Mouse (Mus musculus) hindbrain, postnatal 0 days (tissue): Measurements from ENCODE around the gene Hamp2. TPM values are rescaled to one million over a fixed set of nuclear protein-coding genes. Genes with fewer than 3 reads are reported as not detected.

Source experiments
- ATAC-seq: fragments of 200-750 bp; cut with Nextera tagmentation; 2 replicates; pipeline ENCODE4 v1.8.0; 2017; ENCODE audit warnings: mild to moderate bottlenecking, moderate TSS enrichment, moderate library complexity
- DNase-seq: peaks from one replicate; pipeline ENCODE4 v3.0.0-alpha.2; 2015; ENCODE audit warnings: low spot score
- H3K27ac ChIP-seq: fragments of 300-500 bp; sonication (generic); 2 replicates; pipeline ENCODE4 v1.5.1; 2014; ENCODE audit warnings: mild to moderate bottlenecking
- H3K27me3 ChIP-seq: fragments of 300-500 bp; sonication (generic); 2 replicates; pipeline ENCODE4 v1.6.1; 2014; ENCODE audit warnings: low read length, mixed read lengths; ENCODE audit not compliant: insufficient read depth
- H3K36me3 ChIP-seq: fragments of 300-500 bp; sonication (generic); 2 replicates; pipeline ENCODE4 v1.6.1; 2014; ENCODE audit warnings: low read length, mixed read lengths; ENCODE audit not compliant: insufficient read depth
- H3K4me1 ChIP-seq: fragments of 300-500 bp; sonication (generic); 2 replicates; pipeline ENCODE4 v1.6.1; 2014; ENCODE audit warnings: antibody characterized with exemption, low read length, mixed read lengths; ENCODE audit not compliant: insufficient read depth
- H3K4me2 ChIP-seq: fragments of 300-500 bp; sonication (generic); 2 replicates; pipeline ENCODE4 v1.6.1; 2014; ENCODE audit warnings: low read depth, mild to moderate bottlenecking, low read length, moderate library complexity, mixed read lengths
- H3K4me3 ChIP-seq: fragments of 300-500 bp; sonication (generic); 2 replicates; pipeline ENCODE4 v1.5.1; 2014; ENCODE audit warnings: low read length
- H3K9ac ChIP-seq: fragments of 300-500 bp; sonication (generic); replicated peaks from 2 replicates; pipeline ENCODE4 v1.6.1; 2014; ENCODE audit warnings: mild to moderate bottlenecking, low read length, moderate library complexity, mixed read lengths
- H3K9me3 ChIP-seq: fragments of 300-500 bp; sonication (generic); 2 replicates; pipeline ENCODE4 v1.6.1; 2016; ENCODE audit warnings: low read length, mixed read lengths
- CTCF ChIP-seq: IDR thresholded peaks from 2 replicates; pipeline ENCODE4 v1.5.1; 2016; ENCODE audit warnings: antibody characterized with exemption, control low read depth, low read depth
- whole genome bisulfite sequencing: fragments of 180-500 bp; shearing (Covaris S2); extraction: QIAGEN DNeasy Blood & Tissue Kit; methylation state at CpG from one replicate; pipeline ENCODE4 v1.1.7; 2014; 5-methylcytosine and 5-hydroxymethylcytosine counted together
- polyA plus RNA-seq: library from polyadenylated mRNA; unstranded; fragments of >200 nt; fragmentation: Nextera tagmentation; extraction: Ambion mirVana; gene quantifications from 2 replicates; pipeline ENCODE4 v1.2.1, GENCODE M21; 2015
- total RNA-seq: library from RNA; depleted of rRNA; stranded (reverse); fragments of >200 nt; gene quantifications from 2 replicates; pipeline ENCODE4 v1.2.3, GENCODE M21; 2014; rRNA removed

Gene Hamp2
- total and polyA plus RNA-seq, 2 experiments from 2014 or later, result not detected

DNA sequence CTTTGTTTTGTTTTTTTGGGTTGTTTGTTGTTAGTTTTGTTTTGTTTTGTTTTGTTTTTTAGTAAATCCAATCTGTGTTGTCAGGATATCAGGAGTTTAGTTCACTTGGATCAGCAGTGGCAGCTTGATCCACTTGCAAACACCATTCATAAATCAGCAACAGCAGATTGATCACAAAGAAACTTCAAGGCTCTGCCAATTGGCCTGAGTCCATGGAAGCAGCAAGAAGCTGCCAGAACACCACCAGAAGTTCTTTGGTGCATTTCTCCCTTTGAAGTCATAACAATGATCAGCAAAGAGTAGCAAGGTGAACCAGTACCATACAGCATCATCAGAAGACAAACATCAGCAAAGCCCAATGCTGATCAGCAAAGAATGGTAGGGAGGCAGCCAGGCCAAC lies 40.4 kb downstream of the Hamp2 start:
- H3K4me1 ChIP-seq, result no peaks in the 10 kb centered on the region
- TF ChIP-seq CTCF, result no peak
- H3K27ac ChIP-seq, result no peak overlapping the region
- H3K4me2 ChIP-seq, result no peak overlapping the region
- DNase-seq (no peak), ATAC-seq (no peak)
- H3K36me3 ChIP-seq, result no peaks in the 10 kb centered on the region
- H3K9me3 ChIP-seq, result no peaks in the 10 kb centered on the region
- no peak overlapping the region for H3K9ac ChIP-seq
- H3K4me3 ChIP-seq, result no peak overlapping the region
- H3K27me3 ChIP-seq, result no peaks in the 10 kb centered on the region

DNA sequence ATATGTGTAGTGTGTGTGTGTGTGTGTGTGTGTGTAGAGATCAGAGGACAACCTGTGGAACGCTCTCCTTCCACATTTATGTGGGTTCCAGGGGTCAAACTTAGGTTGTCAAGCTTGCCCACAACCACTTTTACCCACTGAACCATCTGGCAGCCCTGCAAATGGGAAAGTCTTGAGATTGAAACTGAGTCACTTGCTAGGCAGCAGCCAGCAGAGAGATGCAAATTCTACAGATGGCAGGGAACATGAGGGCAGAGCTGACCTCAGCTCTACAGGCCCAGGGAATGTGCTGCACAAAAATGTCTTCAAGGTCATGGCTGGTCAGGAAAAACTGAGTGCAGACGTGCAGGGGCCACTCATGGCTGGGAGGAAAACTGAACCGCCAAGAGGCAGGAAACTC lies 43.1 kb downstream of the Hamp2 start:
- no peaks in the 10 kb centered on the region for H3K27me3 ChIP-seq
- no peak overlapping the region for H3K9ac ChIP-seq

DNA sequence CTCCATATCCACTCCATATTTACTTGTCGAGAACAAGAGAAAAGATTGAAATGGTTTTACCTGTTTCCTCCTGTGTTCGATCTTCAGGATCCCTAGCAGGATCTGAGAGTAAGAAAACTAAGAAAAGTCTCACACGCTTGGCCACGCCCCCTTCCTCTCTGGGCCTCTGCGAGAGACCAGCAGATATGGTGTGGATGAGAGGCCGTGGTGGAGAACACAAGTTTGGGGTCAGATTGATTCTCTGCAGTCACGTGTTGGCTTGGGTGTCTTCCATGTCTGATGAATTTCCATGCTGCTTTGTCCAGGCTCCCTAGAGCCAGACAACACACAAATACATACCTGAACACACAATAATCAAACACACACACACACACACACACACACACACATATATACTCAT lies 44.3 kb downstream of the Hamp2 start, which contains the start of gene Cd22:
Gene Cd22, minus strand, starts transcription at position 167 of the 400 bp plus-strand sequence.
- Histone ChIP-seq H3K9ac (no peak within 1 kb of the TSS), H3K27me3 (no peaks in the 10 kb centered on the region), H3K9me3 (no peaks in the 10 kb centered on the region), H3K27ac (no peak within 1 kb of the TSS), H3K4me1 (no peaks in the 10 kb centered on the region), H3K4me2 (no peak within 1 kb of the TSS), H3K4me3 (no peak within 1 kb of the TSS), H3K36me3 (no peaks in the 10 kb centered on the region)
- no peak for TF ChIP-seq CTCF
- no peak for ATAC-seq
- no peak for DNase-seq
- WGBS, result 72% methylated on average over 7 of the region's 7 CpGs

More for the DNA sequence above, 43.1 kb downstream of the Hamp2 start:
- Histone ChIP-seq H3K4me3 (no peak overlapping the region), H3K9me3 (no peaks in the 10 kb centered on the region), H3K27ac (no peak overlapping the region), H3K4me1 (no peaks in the 10 kb centered on the region), H3K4me2 (no peak overlapping the region), H3K36me3 (no peaks in the 10 kb centered on the region)
- ATAC-seq, result no peak
- TF ChIP-seq CTCF, result no peak
- WGBS, result 81% methylated on average over 3 of the region's 3 CpGs
- no peak for DNase-seq

DNA sequence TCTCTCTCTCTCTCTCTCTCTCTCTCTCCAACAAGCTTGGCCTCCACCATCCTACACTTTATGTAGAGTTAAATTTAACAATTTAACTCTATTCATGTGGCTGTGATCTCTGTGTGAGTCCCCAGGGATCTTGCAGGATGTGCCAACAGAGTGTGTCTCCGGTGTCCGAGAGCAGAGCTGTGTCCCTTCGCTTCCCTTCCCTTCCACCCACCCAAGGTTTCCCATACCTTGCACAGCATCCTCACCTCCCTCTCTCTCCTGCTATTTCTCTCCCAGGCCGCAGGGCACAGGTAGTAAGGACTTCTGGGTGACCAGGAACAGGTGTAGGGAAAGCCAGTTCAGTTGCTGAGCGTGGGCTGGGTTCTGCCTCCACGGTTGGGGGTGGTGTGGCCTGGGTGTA lies 45.5 kb downstream of the Hamp2 start:
- no peaks in the 10 kb centered on the region for H3K4me1 ChIP-seq
- H3K4me3 ChIP-seq, result no peak overlapping the region
- ATAC-seq (no peak), DNase-seq (no peak)
- H3K9ac ChIP-seq, result no peak overlapping the region
- H3K4me2 ChIP-seq, result no peak overlapping the region
- no peaks in the 10 kb centered on the region for H3K36me3 ChIP-seq
- no peak overlapping the region for H3K27ac ChIP-seq
- no peaks in the 10 kb centered on the region for H3K27me3 ChIP-seq
- WGBS, result 89% methylated on average over 6 of the region's 6 CpGs
- no peaks in the 10 kb centered on the region for H3K9me3 ChIP-seq
- TF ChIP-seq CTCF, result no peak

DNA sequence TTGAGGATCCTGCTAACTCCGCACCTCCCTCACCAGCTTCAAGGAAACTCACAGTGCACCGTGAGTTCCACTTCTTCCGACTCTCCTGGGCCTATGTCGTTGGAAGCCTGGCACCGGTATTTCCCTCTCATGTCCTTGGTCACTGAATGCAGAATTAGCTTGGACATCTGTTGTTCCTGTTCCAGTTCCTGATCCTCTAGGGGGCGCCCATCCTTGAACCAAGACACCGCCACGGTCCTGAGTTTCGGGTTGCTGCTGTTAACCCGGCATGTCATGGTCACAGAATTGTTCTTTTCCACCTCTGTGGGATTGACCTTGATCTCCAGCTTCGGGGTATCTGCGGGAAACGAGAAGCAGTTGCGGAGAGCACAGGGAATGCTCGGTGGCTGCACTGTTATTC lies 51.4 kb downstream of the Hamp2 start:
- 28% methylated on average over 15 of the region's 15 CpGs for WGBS

More for the DNA sequence above, 51.4 kb downstream of the Hamp2 start:
- no peak overlapping the region for H3K4me3 ChIP-seq
- no peak overlapping the region for H3K27ac ChIP-seq
- no peak overlapping the region for H3K9ac ChIP-seq
- ATAC-seq (0 out of 2 replicates have a peak, but pooled peaks have one; percentile 49), DNase-seq (peak; percentile 81)
- no peaks in the 10 kb centered on the region for H3K4me1 ChIP-seq
- H3K36me3 ChIP-seq, result no peaks in the 10 kb centered on the region
- H3K27me3 ChIP-seq, result no peaks in the 10 kb centered on the region
- H3K4me2 ChIP-seq, result 0 out of 2 replicates have a peak overlapping the region, but pooled peaks have one; percentile 30
- no peaks in the 10 kb centered on the region for H3K9me3 ChIP-seq
- TF ChIP-seq CTCF, result peak; percentile 77

Other genes with a start within 250 kb of the Hamp2 start
- gene 2200002J24Rik, start 225.8 kb downstream of the Hamp2 start, total RNA-seq, result not detected in 2 replicates
- 0.55 TPM in 1 of 2 replicates, not detected in the other for gene 2200002J24Rik, start 225.8 kb downstream of the Hamp2 start, polyA plus RNA-seq
- 2.0 and 5.3 TPM in 2 replicates for gene Atp4a, start 212.5 kb downstream of the Hamp2 start, total RNA-seq
- gene Atp4a, start 212.5 kb downstream of the Hamp2 start, polyA plus RNA-seq, result 4.2 and 6.0 TPM in 2 replicates
- 195 and 238 TPM in 2 replicates for gene Tmem147, start 195.1 kb downstream of the Hamp2 start, total RNA-seq
- gene Tmem147, start 195.1 kb downstream of the Hamp2 start, polyA plus RNA-seq, result 338 and 342 TPM in 2 replicates
- not detected in 2 replicates for gene Gapdhs, start 181.0 kb downstream of the Hamp2 start, total RNA-seq
- gene Gapdhs, start 181.0 kb downstream of the Hamp2 start, polyA plus RNA-seq, result 0.32 and 0.69 TPM in 2 replicates
- gene Sbsn, start 173.2 kb downstream of the Hamp2 start, total RNA-seq, result 0.84 and 4.2 TPM in 2 replicates
- gene Sbsn, start 173.2 kb downstream of the Hamp2 start, polyA plus RNA-seq, result 2.9 and 3.0 TPM in 2 replicates
- gene Dmkn, start 160.9 kb downstream of the Hamp2 start, total RNA-seq, result 1.4 and 2.1 TPM in 2 replicates
- 3.9 and 5.8 TPM in 2 replicates for gene Dmkn, start 160.9 kb downstream of the Hamp2 start, polyA plus RNA-seq
- gene Krtdap, start 136.8 kb downstream of the Hamp2 start, total RNA-seq, result not detected in 2 replicates
- 0.66 and 1.8 TPM in 2 replicates for gene Krtdap, start 136.8 kb downstream of the Hamp2 start, polyA plus RNA-seq
- 0.16 TPM in 1 of 2 replicates, not detected in the other for gene Ffar2, start 100.9 kb downstream of the Hamp2 start, total RNA-seq
- gene Ffar2, start 100.9 kb downstream of the Hamp2 start, polyA plus RNA-seq, result 0.19 and 0.23 TPM in 2 replicates
- gene Ffar3, start 68.5 kb downstream of the Hamp2 start, total RNA-seq, result 0.05 TPM in 1 of 2 replicates, not detected in the other
- 0.09 TPM in 1 of 2 replicates, not detected in the other for gene Ffar3, start 68.5 kb downstream of the Hamp2 start, polyA plus RNA-seq
- not detected in 2 replicates for gene Ffar1, start 63.1 kb downstream of the Hamp2 start, total RNA-seq
- not detected in 2 replicates for gene Ffar1, start 63.1 kb downstream of the Hamp2 start, polyA plus RNA-seq
- gene Cd22, start 44.3 kb downstream of the Hamp2 start, total RNA-seq, result 0.07 and 3.2 TPM in 2 replicates
- gene Cd22, start 44.3 kb downstream of the Hamp2 start, polyA plus RNA-seq, result 0.09 and 0.20 TPM in 2 replicates
- 39.0 and 48.7 TPM in 2 replicates for gene Mag, start 9.8 kb downstream of the Hamp2 start, total RNA-seq
- 14.4 and 18.6 TPM in 2 replicates for gene Mag, start 9.8 kb downstream of the Hamp2 start, polyA plus RNA-seq
- gene Hamp, start 19.4 kb upstream of the Hamp2 start, total RNA-seq, result not detected in 2 replicates
- gene Hamp, start 19.4 kb upstream of the Hamp2 start, polyA plus RNA-seq, result not detected in 2 replicates
- gene Usf2, start 32.1 kb upstream of the Hamp2 start, total RNA-seq, result 103 and 114 TPM in 2 replicates
- 27.1 and 28.0 TPM in 2 replicates for gene Usf2, start 32.1 kb upstream of the Hamp2 start, polyA plus RNA-seq
- gene Lsr, start 48.8 kb upstream of the Hamp2 start, total RNA-seq, result 22.8 and 28.8 TPM in 2 replicates
- 25.3 and 25.5 TPM in 2 replicates for gene Lsr, start 48.8 kb upstream of the Hamp2 start, polyA plus RNA-seq
- gene Fam187b, start 49.1 kb upstream of the Hamp2 start, total RNA-seq, result 0.16 and 2.0 TPM in 2 replicates
- 0.77 and 0.89 TPM in 2 replicates for gene Fam187b, start 49.1 kb upstream of the Hamp2 start, polyA plus RNA-seq
- 15.3 and 22.1 TPM in 2 replicates for gene Fxyd5, start 117.8 kb upstream of the Hamp2 start, total RNA-seq
- 33.3 and 35.3 TPM in 2 replicates for gene Fxyd5, start 117.8 kb upstream of the Hamp2 start, polyA plus RNA-seq
- gene Fxyd7, start 126.8 kb upstream of the Hamp2 start, total RNA-seq, result 234 and 282 TPM in 2 replicates
- 466 and 477 TPM in 2 replicates for gene Fxyd7, start 126.8 kb upstream of the Hamp2 start, polyA plus RNA-seq
- 24.0 and 26.5 TPM in 2 replicates for gene Fxyd1, start 132.5 kb upstream of the Hamp2 start, total RNA-seq
- 129 and 150 TPM in 2 replicates for gene Fxyd1, start 132.5 kb upstream of the Hamp2 start, polyA plus RNA-seq
- 1.9 and 5.9 TPM in 2 replicates for gene Lgi4, start 134.7 kb upstream of the Hamp2 start, total RNA-seq
- 1.2 and 1.3 TPM in 2 replicates for gene Lgi4, start 134.7 kb upstream of the Hamp2 start, polyA plus RNA-seq
- not detected in 2 replicates for gene Fxyd3, start 152.0 kb upstream of the Hamp2 start, total RNA-seq
- 1.2 and 1.5 TPM in 2 replicates for gene Fxyd3, start 152.0 kb upstream of the Hamp2 start, polyA plus RNA-seq
- not detected in 2 replicates for gene Hpn, start 190.6 kb upstream of the Hamp2 start, total RNA-seq
- 0.88 and 1.3 TPM in 2 replicates for gene Hpn, start 190.6 kb upstream of the Hamp2 start, polyA plus RNA-seq
- gene Scn1b, start 202.3 kb upstream of the Hamp2 start, total RNA-seq, result 65.7 and 69.5 TPM in 2 replicates
- gene Scn1b, start 202.3 kb upstream of the Hamp2 start, polyA plus RNA-seq, result 44.3 and 46.0 TPM in 2 replicates
- 256 and 258 TPM in 2 replicates for gene Gramd1a, start 231.2 kb upstream of the Hamp2 start, total RNA-seq
- 137 and 143 TPM in 2 replicates for gene Gramd1a, start 231.2 kb upstream of the Hamp2 start, polyA plus RNA-seq